9 mouse cellular contexts compared by ENCODE assay signal in genomic region chr2:52623921-52624404, GRCm38 (mm10). TPM values are rescaled to one million over a fixed set of nuclear protein-coding genes. Genes with fewer than 3 reads are reported as not detected.
A peak's percentile ranks its signal among the peaks of the same experiment; 100 is the strongest.
DNase-seq lines count a peak whose midpoint lies in the region; ATAC-seq and TF ChIP-seq lines count a peak whose summit lies in the region.
"Had no signal": no experiment of that assay in that cellular context is flagged by ENCODE, and none has a peak within 500 bp of the region (broad histone marks: within the 10 kb centered on the region; RNA-seq: fewer than 3 reads in every experiment).

No protein-coding gene starts in this region.

- POLR2A ChIA-PET in Patski (lab: Charles Lee) = interaction anchor here (0.6 kb wide), 1 partner anchor 568 kb away, joined by 3 read pairs; no protein-coding TSS in a partner anchor

- H3K36me3 ChIP-seq in hindbrain, embryonic 10.5 days = no peaks in the 10 kb centered on the region
- H3K36me3 ChIP-seq in hindbrain, embryonic 11.5 days (ENCODE audit: control insufficient read depth, insufficient read depth, low read length) = no peaks in the 10 kb centered on the region
- no peaks in the 10 kb centered on the region for H3K36me3 ChIP-seq in forebrain, embryonic 13.5 days (ENCODE audit: poor library complexity, severe bottlenecking)
- H3K36me3 ChIP-seq: limb, embryonic 13.5 days had no signal

- no peaks in the 10 kb centered on the region for H3K9me3 ChIP-seq in hindbrain, embryonic 10.5 days
- no peaks in the 10 kb centered on the region for H3K9me3 ChIP-seq in hindbrain, embryonic 11.5 days (ENCODE audit: control insufficient read depth, low read length)
- H3K9me3 ChIP-seq in forebrain, embryonic 13.5 days (replicated peaks) = no peaks in the 10 kb centered on the region
- H3K9me3 ChIP-seq: limb, embryonic 13.5 days had no signal

- WGBS in hindbrain, embryonic 10.5 days = 58% methylated on average over 7 of the region's 7 CpGs
- 62% methylated on average over 7 of the region's 7 CpGs for WGBS in hindbrain, embryonic 11.5 days
- WGBS in forebrain, embryonic 13.5 days = 18% methylated on average over 7 of the region's 7 CpGs

- CTCF ChIA-PET in Patski (lab: Charles Lee) = interaction anchor here (0.6 to 1.2 kb wide), 5 partner anchors 9 to 243 kb away, joined by 3 to 5 read pairs (median 3); no protein-coding TSS in a partner anchor

- no peak for DNase-seq in hindbrain, embryonic 10.5 days (ENCODE audit: low spot score)
- DNase-seq in hindbrain, embryonic 11.5 days (ENCODE audit: low spot score) = no peak
- DNase-seq in Patski (ENCODE audit: low read depth, low spot score) = peak; percentile 41
- DNase-seq in kidney, postnatal 10 days = peak; percentile 24
- DNase-seq in right cerebral cortex, postnatal 10 days (ENCODE audit: low spot score in 2 of 2) = no peak
- no peak for DNase-seq in urinary bladder, postnatal 36 days (ENCODE audit: low spot score in 2 of 2)
- DNase-seq in thymus, adult 18-20 months = no peak

- no peaks in the 10 kb centered on the region for H3K27me3 ChIP-seq in hindbrain, embryonic 10.5 days (ENCODE audit: insufficient read depth, poor library complexity, severe bottlenecking)
- H3K27me3 ChIP-seq in hindbrain, embryonic 11.5 days (ENCODE audit: control insufficient read depth, insufficient read depth, low read length) = no peaks in the 10 kb centered on the region
- H3K27me3 ChIP-seq in Patski = no peaks in the 10 kb centered on the region
- no peaks in the 10 kb centered on the region for H3K27me3 ChIP-seq in forebrain, embryonic 13.5 days
- H3K27me3 ChIP-seq: limb, embryonic 13.5 days had no signal

- H3K4me2 ChIP-seq in hindbrain, embryonic 11.5 days (replicated peaks; ENCODE audit: low read depth, low read length) = no peak overlapping the region
- H3K4me2 ChIP-seq in forebrain, embryonic 13.5 days = no peak overlapping the region
- H3K4me2 ChIP-seq: limb, embryonic 13.5 days had no signal

- no peak overlapping the region for H3K9ac ChIP-seq in hindbrain, embryonic 11.5 days (ENCODE audit: low read depth, low read length)
- H3K9ac ChIP-seq in forebrain, embryonic 13.5 days = no peak overlapping the region
- H3K9ac ChIP-seq: limb, embryonic 13.5 days had no signal

- 0 out of 2 replicates have a peak overlapping the region, but pooled peaks have one; percentile 8 for H3K27ac ChIP-seq in hindbrain, embryonic 10.5 days
- no peak overlapping the region for H3K27ac ChIP-seq in hindbrain, embryonic 11.5 days (ENCODE audit: low read depth, low read length)
- H3K27ac ChIP-seq in forebrain, embryonic 13.5 days = peak overlapping the region; percentile 26; the same call in 1 of the 2 replicates
- H3K27ac ChIP-seq: limb, embryonic 13.5 days had no signal

- in situ Hi-C loops in Patski (cut with MboI; ENCODE audit: low pct_unique_long_range_greater_than_20kb) = loop anchor here (25.0 kb wide), 1 partner anchor 637 kb away; no protein-coding TSS in a partner anchor

- ATAC-seq in hindbrain, embryonic 11.5 days (ENCODE audit: low FRiP score) = no peak
- ATAC-seq in Patski = peak; percentile 63
- ATAC-seq in forebrain, embryonic 13.5 days = peak; percentile 77

- H3K4me1 ChIP-seq in hindbrain, embryonic 10.5 days (replicated peaks) = peaks cover 9% of the 10 kb centered on the region
- H3K4me1 ChIP-seq in hindbrain, embryonic 11.5 days (replicated peaks; ENCODE audit: control insufficient read depth, insufficient read depth, low read length) = no peaks in the 10 kb centered on the region
- peaks cover 12% of the 10 kb centered on the region for H3K4me1 ChIP-seq in forebrain, embryonic 13.5 days

- H3K4me3 ChIP-seq in hindbrain, embryonic 10.5 days = no peak overlapping the region
- H3K4me3 ChIP-seq in hindbrain, embryonic 11.5 days (ENCODE audit: low read depth, low read length) = no peak overlapping the region
- no peak overlapping the region for H3K4me3 ChIP-seq in forebrain, embryonic 13.5 days
- H3K4me3 ChIP-seq: limb, embryonic 13.5 days had no signal

- TF ChIP-seq CTCF in Patski (IDR thresholded peaks at IDR 0.05) = no peak

RNA-seq across cellular contexts. Expression of gene Cacnb4, which starts 52.7 kb away (rescaled TPM):
- polyA plus RNA-seq in hindbrain, embryonic 10.5 days (2016; fragmentation: Nextera tagmentation; extraction: Ambion mirVana) = 0.68 and 1.8 TPM in 2 replicates
- 4.9 and 5.3 TPM in 2 replicates for polyA plus RNA-seq in hindbrain, embryonic 11.5 days (2014; fragmentation: Nextera tagmentation; extraction: Ambion mirVana)
- 1.7 TPM for polyA plus RNA-seq in Patski (2021)
- 6.6 TPM in 2 replicates for polyA plus RNA-seq in forebrain, embryonic 13.5 days (2015; fragmentation: Nextera tagmentation; extraction: Ambion mirVana)

Comparison
In these comparisons a context has a peak if more than half of its experiments do, and no peak if none do; other contexts are left out.
1. DNase-seq: peak in Patski (single experiment) and kidney, postnatal 10 days (single experiment); none in hindbrain, embryonic 10.5 days (single experiment), hindbrain, embryonic 11.5 days (single experiment), right cerebral cortex, postnatal 10 days (0 of 2), urinary bladder, postnatal 36 days (0 of 2) and thymus, adult 18-20 months (0 of 2).